Mouse (Mus musculus) neural tube, embryonic 15.5 days (tissue): ENCODE measurements around the gene Wbp2nl. TPM values are rescaled to one million over a fixed set of nuclear protein-coding genes. Genes with fewer than 3 reads are reported as not detected.
A peak's percentile ranks its signal among the peaks of the same experiment; 100 is the strongest.

Source experiments
- ATAC-seq: fragments of 200-750 bp; cut with Nextera tagmentation; 2 replicates; pipeline ENCODE4 v1.8.0; 2017; ENCODE audit warnings: mild to moderate bottlenecking, moderate TSS enrichment, moderate library complexity; ENCODE audit not compliant: low FRiP score
- H3K27ac ChIP-seq: fragments of 300-500 bp; sonication (generic); replicated peaks from 2 replicates; pipeline ENCODE4 v1.5.1; 2015; ENCODE audit warnings: mild to moderate bottlenecking, inconsistent platforms
- H3K27me3 ChIP-seq: fragments of 300-500 bp; sonication (generic); replicated peaks from 2 replicates; pipeline ENCODE4 v1.6.1; 2015; ENCODE audit warnings: inconsistent platforms
- H3K36me3 ChIP-seq: fragments of 300-500 bp; sonication (generic); 2 replicates; pipeline ENCODE4 v1.6.1; 2015; ENCODE audit warnings: inconsistent platforms
- H3K4me1 ChIP-seq: fragments of 300-500 bp; sonication (generic); 2 replicates; pipeline ENCODE4 v1.6.1; 2015; ENCODE audit warnings: inconsistent platforms
- H3K4me2 ChIP-seq: fragments of 300-500 bp; sonication (generic); 2 replicates; pipeline ENCODE4 v1.6.1; 2015; ENCODE audit warnings: inconsistent platforms, mild to moderate bottlenecking, moderate library complexity
- H3K4me3 ChIP-seq: fragments of 300-500 bp; sonication (generic); replicated peaks from 2 replicates; pipeline ENCODE4 v1.5.1; 2015; ENCODE audit warnings: mild to moderate bottlenecking, inconsistent platforms
- H3K9ac ChIP-seq: fragments of 300-500 bp; sonication (generic); replicated peaks from 2 replicates; pipeline ENCODE4 v1.6.1; 2015; ENCODE audit warnings: mild to moderate bottlenecking, inconsistent platforms
- H3K9me3 ChIP-seq: fragments of 300-500 bp; sonication (generic); replicated peaks from 2 replicates; pipeline ENCODE4 v1.6.1; 2016; ENCODE audit warnings: inconsistent platforms
- WGBS: fragments of 180-500 bp; shearing (Covaris S2); methylation state at CpG from one replicate; pipeline ENCODE4 v1.1.7; 2015; ENCODE audit warnings: mixed read lengths; 5-methylcytosine and 5-hydroxymethylcytosine counted together
- polyA plus RNA-seq: library from polyadenylated mRNA; unstranded; fragments of >200 nt; fragmentation: Nextera tagmentation; extraction: Ambion mirVana; gene quantifications from 2 replicates; pipeline ENCODE4 v1.2.1, GENCODE M21; 2015

The Wbp2nl gene
- polyA plus RNA-seq, 1 experiment from 2014 or later = 0.10 TPM

DNA sequence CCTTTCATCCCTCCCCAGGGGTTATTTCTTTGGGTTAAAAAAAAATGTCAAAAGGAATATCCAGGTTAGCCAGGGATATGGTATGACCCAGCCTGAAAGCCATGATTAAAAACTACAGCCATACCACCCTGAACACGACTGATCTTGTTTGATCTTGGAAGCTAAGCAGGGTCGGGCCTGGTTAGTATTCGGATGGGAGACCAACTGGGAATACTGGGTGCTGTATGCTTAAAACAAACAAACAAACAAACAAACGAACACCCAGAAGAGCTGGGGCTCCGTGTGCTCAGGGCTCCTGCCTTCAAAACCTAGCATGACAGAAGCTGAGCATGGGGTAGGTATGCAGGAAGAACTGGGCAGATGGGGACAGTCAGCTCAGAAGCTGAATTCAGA, 43.8 kb downstream of the Wbp2nl start:
- Histone ChIP-seq H3K9ac (no peak overlapping the region), H3K4me3 (no peak overlapping the region), H3K36me3 (no peaks in the 10 kb centered on the region), H3K27me3 (peaks cover 14% of the 10 kb centered on the region), H3K4me2 (no peak overlapping the region), H3K9me3 (no peaks in the 10 kb centered on the region), H3K27ac (no peak overlapping the region), H3K4me1 (peaks cover 35% of the 10 kb centered on the region)
- no peak for ATAC-seq
- WGBS = 84% methylated on average over 5 of the region's 5 CpGs

DNA sequence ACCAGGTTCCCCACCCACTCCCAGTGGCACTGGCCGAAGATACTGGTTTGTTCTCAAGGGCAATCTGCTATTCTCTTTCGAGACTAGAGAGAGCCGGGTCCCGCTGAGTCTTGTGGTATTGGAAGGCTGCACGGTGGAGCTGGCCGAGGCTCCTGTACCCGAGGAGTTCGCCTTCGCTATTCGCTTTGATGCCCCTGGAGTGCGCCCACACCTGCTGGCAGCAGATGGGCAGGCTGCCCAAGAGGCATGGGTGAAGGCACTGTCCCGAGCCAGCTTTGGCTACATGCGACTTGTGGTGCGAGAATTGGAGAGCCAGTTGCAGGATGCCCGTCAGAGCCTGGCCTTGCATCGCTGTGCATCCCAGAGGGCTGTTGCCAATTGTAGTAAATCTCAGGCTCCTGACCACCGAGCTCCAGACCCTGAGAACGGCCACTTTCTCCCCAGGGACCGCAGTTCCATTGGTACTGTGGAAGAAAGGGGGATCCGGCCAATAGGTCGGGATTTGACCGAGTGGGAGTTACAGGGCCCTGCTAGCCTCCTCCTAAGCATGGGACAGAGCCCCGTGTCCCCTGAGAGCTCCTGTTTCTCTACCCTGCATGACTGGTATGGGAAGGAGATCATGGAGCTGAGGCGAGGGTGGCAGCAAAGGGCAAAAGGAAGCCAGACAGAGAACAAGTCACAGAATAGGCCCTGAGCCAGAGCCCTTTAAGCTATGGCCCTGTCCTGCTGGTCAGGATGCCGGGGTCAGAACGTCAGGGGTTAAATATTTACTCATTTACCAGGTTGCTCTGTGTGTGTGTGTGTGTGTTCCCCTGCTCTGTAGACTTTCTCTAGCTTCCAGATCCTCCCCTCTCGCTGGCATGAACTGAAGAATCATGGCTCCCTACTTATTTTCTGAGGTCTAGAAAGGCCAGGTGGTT, 44.9 kb downstream of the Wbp2nl start:
- no peak overlapping the region for H3K9ac ChIP-seq
- WGBS = 87% methylated on average over 27 of the region's 27 CpGs
- H3K27me3 ChIP-seq = peaks cover 14% of the 10 kb centered on the region
- H3K36me3 ChIP-seq = peaks cover 10% of the 10 kb centered on the region
- no peak overlapping the region for H3K4me2 ChIP-seq
- peaks cover 36% of the 10 kb centered on the region for H3K4me1 ChIP-seq
- no peaks in the 10 kb centered on the region for H3K9me3 ChIP-seq
- H3K27ac ChIP-seq = no peak overlapping the region
- H3K4me3 ChIP-seq = no peak overlapping the region
- ATAC-seq = no peak

DNA sequence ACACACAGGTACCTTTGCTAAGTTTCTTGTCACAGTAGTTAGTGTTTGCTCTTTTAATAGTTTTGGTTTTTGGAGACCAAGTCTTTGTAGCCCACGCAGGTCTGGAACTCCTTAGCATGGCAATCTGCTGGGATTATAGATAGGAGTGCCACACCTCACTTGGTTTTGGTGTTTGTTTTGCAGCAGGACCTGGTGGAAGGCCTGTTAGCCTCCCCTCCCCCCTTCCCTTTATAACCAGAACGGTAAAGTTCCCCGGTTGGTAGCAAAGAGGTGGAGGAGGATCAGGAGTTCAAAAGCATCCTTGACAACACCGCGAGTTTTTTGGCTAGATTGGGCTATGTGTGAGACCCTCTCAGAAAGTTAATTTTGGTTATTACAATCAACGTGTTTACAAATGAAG, 46.2 kb downstream of the Wbp2nl start:
- no peak for ATAC-seq
- Histone ChIP-seq H3K4me3 (no peak overlapping the region), H3K4me1 (peaks cover 26% of the 10 kb centered on the region), H3K4me2 (no peak overlapping the region), H3K36me3 (peaks cover 23% of the 10 kb centered on the region), H3K27ac (no peak overlapping the region), H3K27me3 (peaks cover 14% of the 10 kb centered on the region), H3K9me3 (no peaks in the 10 kb centered on the region), H3K9ac (no peak overlapping the region)
- WGBS = 86% methylated on average over 6 of the region's 6 CpGs

DNA sequence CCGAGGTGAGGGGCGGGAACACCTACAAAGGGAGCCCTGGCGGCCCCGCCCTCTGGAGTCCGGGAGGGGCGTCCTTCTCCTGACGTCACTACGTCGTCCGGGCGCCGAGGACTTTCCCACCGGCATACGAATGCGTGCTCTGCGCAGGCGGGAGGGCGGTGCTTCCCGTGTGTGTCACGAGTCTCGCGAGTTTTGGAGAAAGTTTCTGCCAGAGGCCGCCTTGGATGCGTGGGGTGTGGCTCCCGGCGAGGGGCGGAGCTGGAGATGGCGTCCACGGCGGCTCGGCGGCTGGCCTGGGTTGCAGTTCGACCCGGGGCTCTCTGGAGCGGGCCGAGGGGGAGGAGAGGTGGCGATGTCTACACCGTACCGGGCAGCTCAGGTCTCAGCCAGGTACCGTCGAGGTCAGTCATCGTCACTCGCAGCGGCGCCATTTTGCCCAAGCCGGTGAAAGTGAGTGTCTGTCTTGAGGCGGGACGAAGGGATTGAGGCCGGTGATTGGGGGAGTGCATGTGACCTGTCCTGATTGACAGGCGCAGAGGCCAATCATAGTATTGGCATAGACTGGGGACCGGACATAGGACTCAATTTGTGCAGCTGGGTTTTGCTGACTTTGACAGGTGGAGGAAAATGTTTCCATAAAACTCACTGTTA, 47.2 kb downstream of the Wbp2nl start:
- peaks cover 4% of the 10 kb centered on the region for H3K27me3 ChIP-seq
- WGBS = under 1% methylated on average over 47 of the region's 51 CpGs
- H3K4me3 ChIP-seq = peak overlapping the region; percentile 74
- peak overlapping the region; percentile 96 for H3K27ac ChIP-seq
- peak overlapping the region; percentile 73 for H3K9ac ChIP-seq
- H3K4me1 ChIP-seq = peaks cover 25% of the 10 kb centered on the region
- peak; percentile 99 for ATAC-seq
- peaks cover 31% of the 10 kb centered on the region for H3K36me3 ChIP-seq
- H3K9me3 ChIP-seq = no peaks in the 10 kb centered on the region
- peak overlapping the region; percentile 83 for H3K4me2 ChIP-seq

DNA sequence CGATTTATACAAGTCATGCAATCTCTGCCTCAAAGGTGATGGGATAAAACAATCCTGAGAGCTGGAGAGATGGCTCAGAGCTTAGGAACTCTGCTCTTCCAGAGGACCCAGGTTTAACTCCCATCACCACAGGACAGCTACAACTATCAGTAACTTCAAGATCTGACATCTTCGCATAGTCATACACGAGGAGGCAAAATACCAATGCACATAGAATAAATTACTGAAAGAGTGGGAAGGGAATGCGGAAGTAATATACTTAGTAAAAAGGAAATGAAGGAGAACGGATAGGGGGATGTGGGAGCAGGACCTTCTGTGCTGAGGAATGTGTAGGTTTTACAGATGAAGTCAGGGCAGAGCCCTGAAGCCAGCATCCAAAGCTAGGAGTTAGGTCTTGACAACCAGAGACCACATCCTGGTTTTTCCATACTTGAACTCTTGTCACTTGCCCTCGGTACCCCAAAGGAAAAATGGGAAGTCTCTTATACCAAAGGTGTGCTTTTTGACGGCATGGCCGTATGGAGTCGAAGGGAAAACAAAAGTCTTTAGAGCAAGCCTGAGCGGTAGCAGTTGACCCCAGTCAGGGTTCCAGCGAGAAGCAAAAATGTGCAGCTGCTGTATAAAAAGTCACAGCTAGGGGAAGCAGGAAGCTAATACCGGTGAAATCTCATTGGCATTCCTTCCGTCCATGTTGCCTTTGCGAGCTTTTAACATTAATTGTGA, 48.0 kb downstream of the Wbp2nl start:
- peak overlapping the region; percentile 74 for H3K4me3 ChIP-seq
- no peak for ATAC-seq
- peak overlapping the region; percentile 56 for H3K9ac ChIP-seq
- peaks cover 33% of the 10 kb centered on the region for H3K36me3 ChIP-seq
- no peaks in the 10 kb centered on the region for H3K27me3 ChIP-seq
- peak overlapping the region; percentile 96 for H3K27ac ChIP-seq
- 60% methylated on average over 14 of the region's 14 CpGs for WGBS
- no peaks in the 10 kb centered on the region for H3K9me3 ChIP-seq
- H3K4me2 ChIP-seq = peak overlapping the region; percentile 83
- H3K4me1 ChIP-seq = peaks cover 28% of the 10 kb centered on the region

DNA sequence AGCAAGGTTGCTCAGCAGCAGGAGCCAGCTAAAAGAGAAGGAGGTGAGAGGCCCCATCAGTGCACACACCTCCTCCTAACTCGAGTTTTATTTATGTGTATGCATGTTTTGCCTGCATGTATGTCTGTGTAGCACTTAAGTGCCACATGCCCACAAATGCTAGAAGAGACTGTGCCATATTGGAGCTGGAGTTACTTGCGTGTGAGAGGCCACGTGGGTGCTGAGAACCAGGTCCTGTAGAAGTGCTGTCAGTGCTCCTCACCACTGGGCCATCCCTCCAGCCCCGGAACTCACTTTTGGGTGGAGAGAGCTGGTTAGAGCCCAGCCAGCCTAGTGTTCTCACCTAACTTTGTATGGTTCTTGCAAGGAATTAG, 48.5 kb downstream of the Wbp2nl start:
- no peak overlapping the region for H3K27ac ChIP-seq
- H3K9me3 ChIP-seq = no peaks in the 10 kb centered on the region
- H3K4me3 ChIP-seq = peak overlapping the region; percentile 74
- peaks cover 33% of the 10 kb centered on the region for H3K36me3 ChIP-seq
- H3K4me2 ChIP-seq = peak overlapping the region; percentile 83
- peaks cover 34% of the 10 kb centered on the region for H3K4me1 ChIP-seq
- no peaks in the 10 kb centered on the region for H3K27me3 ChIP-seq
- WGBS = 87% methylated on average over 4 of the region's 4 CpGs
- peak overlapping the region; percentile 56; the same call in 1 of the 2 replicates for H3K9ac ChIP-seq
- no peak for ATAC-seq

DNA sequence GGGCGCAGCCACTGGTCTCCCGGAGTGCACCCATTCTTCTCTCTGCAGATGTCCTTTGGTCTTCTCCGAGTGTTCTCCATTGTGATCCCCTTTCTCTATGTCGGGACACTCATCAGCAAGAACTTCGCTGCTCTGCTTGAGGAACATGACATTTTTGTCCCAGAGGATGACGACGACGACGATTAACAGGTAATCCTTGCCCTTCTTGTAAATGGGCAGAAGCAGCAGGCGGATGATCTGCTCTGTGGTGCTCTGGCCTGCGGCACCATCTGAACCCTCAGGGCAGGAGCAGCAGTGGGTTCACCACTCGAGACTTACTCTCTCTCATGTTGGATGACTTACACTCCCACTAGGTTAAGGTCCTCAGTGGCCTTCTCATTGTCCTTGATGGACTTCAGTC, 49.1 kb downstream of the Wbp2nl start:
- Histone ChIP-seq H3K4me2 (peak overlapping the region; percentile 83), H3K36me3 (peaks cover 33% of the 10 kb centered on the region), H3K4me3 (no peak overlapping the region), H3K9ac (no peak overlapping the region), H3K27ac (no peak overlapping the region), H3K4me1 (peaks cover 40% of the 10 kb centered on the region), H3K27me3 (no peaks in the 10 kb centered on the region), H3K9me3 (no peaks in the 10 kb centered on the region)
- ATAC-seq = no peak
- 90% methylated on average over 12 of the region's 12 CpGs for WGBS

DNA sequence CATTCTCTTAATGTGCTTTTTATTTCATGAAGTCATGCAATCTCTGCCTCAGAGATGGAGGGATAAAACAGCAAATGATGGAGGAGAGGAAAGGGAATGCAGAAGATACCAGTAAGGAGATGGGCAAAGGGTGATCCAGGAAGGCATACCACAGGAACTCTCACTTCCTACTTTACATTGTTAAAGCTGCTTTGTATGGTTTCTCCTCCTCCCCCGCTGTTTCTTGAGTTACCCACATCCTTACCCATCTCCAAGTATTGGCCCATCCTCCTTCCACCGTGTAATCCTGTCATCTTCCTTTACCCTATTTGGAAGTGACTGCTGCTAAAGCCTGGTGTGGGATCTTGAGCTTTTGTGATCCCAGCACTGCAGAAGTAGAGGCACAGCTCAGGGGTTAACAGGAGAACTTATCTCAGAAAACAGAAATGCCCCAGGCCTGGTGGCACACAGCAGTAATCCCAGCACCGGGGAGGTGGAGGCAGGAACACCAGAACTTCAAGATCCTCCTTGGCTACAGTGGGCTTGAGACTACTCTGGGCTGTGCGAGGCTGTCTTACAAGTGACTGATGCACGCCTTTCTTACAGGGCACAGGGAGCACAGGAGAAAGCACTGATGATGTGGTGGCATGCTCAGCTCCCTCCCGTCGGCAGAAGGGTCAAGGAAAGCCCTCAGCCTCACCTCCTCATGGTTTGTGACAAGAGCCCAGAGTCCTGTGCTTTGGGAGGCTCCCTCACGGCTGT, 49.7 kb downstream of the Wbp2nl start:
- H3K9me3 ChIP-seq = no peaks in the 10 kb centered on the region
- no peak overlapping the region for H3K4me3 ChIP-seq
- H3K27me3 ChIP-seq = no peaks in the 10 kb centered on the region
- H3K27ac ChIP-seq = no peak overlapping the region; the same call in 1 of the 2 replicates
- H3K4me2 ChIP-seq = no peak overlapping the region
- H3K36me3 ChIP-seq = peaks cover 33% of the 10 kb centered on the region
- ATAC-seq = no peak
- no peak overlapping the region for H3K9ac ChIP-seq
- WGBS = 93% methylated on average over 8 of the region's 8 CpGs
- peaks cover 45% of the 10 kb centered on the region for H3K4me1 ChIP-seq

DNA sequence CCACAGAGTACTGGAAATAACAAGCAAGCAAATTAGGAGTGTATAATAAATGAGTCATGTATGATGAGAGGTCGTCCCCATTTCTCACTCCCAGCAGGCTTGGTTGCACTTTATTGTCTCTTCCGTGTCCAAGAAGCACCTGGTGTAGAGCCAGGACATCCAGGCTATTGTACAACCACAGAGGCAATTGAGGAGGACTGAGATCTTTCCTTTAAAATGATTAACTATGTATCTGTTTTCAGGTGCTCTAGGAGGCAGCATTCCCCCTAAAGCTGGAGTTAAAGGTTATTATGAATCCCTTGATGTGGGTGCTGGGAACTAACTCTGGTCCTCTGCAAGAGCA, 50.2 kb downstream of the Wbp2nl start:
- Histone ChIP-seq H3K36me3 (peaks cover 33% of the 10 kb centered on the region), H3K27me3 (no peaks in the 10 kb centered on the region), H3K4me1 (peaks cover 46% of the 10 kb centered on the region), H3K4me2 (no peak overlapping the region), H3K9me3 (no peaks in the 10 kb centered on the region), H3K9ac (no peak overlapping the region), H3K4me3 (no peak overlapping the region), H3K27ac (no peak overlapping the region)
- WGBS = 83% methylated on average over 2 of the region's 2 CpGs
- ATAC-seq = no peak

DNA sequence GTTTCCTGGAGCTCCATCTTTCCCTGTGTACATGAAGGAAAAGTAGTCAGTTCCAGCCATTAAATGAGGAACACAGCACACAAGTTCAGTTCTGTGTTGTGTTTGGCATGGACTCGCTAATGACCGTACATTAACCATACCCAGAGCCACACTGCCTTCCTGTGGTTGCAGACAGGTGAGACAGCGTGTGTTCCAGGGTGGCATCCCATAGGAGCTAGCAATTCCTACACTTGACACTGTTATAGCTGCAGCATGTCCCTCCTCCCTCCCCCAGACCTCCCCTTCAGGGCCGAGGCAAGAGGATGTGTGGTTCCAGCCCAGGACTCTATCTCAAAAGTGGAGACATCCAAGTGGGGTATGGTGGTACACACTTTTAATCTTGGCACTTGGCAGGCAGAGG, 51.6 kb downstream of the Wbp2nl start:
- ATAC-seq = no peak
- 89% methylated on average over 4 of the region's 4 CpGs for WGBS
- Histone ChIP-seq H3K9me3 (no peaks in the 10 kb centered on the region), H3K27ac (no peak overlapping the region), H3K36me3 (peaks cover 33% of the 10 kb centered on the region), H3K4me1 (peaks cover 54% of the 10 kb centered on the region), H3K4me2 (no peak overlapping the region), H3K27me3 (no peaks in the 10 kb centered on the region), H3K4me3 (no peak overlapping the region), H3K9ac (no peak overlapping the region)

DNA sequence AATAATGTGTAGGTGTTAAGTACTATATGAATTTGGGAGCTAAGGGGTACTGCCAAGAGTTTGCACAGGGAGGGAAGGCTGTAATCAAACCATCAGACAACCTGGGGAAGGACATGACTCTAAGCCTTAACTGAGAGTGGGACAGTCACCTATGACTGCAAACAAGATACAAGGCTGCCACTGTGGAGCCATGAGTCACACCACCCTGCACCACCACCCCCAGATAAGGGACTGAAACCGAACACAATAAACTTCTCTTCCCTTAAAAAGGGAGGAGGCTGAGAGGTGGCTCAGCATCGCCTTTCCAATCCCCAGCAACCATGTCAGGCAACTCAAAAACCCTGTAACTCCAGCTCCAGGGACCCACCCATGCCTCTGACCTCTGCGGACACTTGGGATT, 52.7 kb downstream of the Wbp2nl start:
- no peak for ATAC-seq
- Histone ChIP-seq H3K4me1 (peaks cover 53% of the 10 kb centered on the region), H3K4me2 (0 out of 2 replicates have a peak overlapping the region, but pooled peaks have one; percentile 1), H3K27ac (no peak overlapping the region), H3K4me3 (no peak overlapping the region), H3K9ac (no peak overlapping the region), H3K9me3 (no peaks in the 10 kb centered on the region), H3K27me3 (no peaks in the 10 kb centered on the region), H3K36me3 (peaks cover 33% of the 10 kb centered on the region)
- 84% methylated on average over 3 of the region's 3 CpGs for WGBS
